Mouse (Mus musculus): Measurements from ENCODE around the gene Anks1b.

Anks1b gene

DNA sequence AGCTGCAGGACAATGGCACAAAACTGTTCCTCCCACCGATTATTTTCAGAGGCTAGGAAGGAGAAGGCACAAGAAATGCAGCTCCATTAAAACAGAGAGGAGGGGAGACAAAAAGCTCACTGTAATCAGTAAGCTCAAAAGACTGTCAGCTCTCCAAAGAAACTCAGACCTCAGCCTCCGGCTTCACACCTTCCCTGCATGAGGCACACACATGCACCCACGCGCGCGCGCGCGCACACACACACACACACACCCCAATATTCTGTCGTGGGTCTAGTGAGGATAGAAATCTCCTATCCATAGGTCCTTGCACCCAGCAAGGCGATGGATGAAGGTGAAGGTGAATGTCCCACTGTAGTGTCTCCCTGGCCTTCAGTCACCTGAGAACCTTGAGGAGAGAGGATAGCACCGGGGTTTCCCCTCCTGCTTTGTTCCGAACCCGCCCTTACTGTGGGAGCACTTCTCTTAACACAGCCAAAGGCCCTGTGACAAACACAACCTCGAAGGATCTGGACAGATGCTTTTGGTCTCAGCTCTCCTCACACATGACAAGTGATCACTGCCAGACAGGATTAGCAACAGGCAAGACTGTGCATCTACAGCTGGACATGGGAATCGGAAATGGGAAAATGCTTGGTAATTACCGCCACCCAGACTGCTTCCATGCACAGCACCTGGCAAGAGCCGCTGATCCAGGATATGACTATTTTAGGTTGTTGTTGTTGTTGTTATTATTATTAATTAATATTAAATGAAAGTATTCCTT, 1074.5 kb downstream of the Anks1b start:
- no peak for DNase-seq (ENCODE audit: low read depth, low spot score)

GRCm38 (mm10) chr10:90953103-90953709, 1079.9 kb downstream of the Anks1b start:
- no peak for DNase-seq (ENCODE audit: low read depth, low spot score)

- no peak for DNase-seq (ENCODE audit: low read depth, low spot score)
These were observed 1080.5 kb downstream of the Anks1b start for GRCm38 (mm10) chr10:90953821-90954220.

DNA sequence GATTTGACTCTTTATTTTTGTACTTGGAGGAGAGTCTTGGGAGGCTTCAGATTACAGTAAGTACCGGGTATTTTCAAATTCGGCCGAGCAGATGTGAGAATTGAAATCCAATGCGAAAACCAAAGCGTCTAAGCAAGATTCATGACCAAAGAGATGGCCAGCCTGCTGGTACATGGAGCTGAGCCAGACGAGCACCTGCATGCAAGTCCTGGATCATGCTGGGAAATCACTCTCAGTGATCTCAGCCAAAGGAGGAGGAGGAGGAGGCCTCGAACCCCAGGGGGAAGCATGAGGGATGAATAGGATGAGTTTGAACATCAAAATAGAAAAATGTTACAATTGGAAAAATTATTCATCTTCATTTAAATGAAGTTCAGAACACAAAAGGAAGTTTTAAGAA, 1087.1 kb downstream of the Anks1b start:
- DNase-seq (ENCODE audit: low read depth, low spot score): no peak

- DNase-seq (ENCODE audit: low read depth, low spot score): no peak
These were observed 1091.2 kb downstream of the Anks1b start for GRCm38 (mm10) chr10:90964511-90964910.

GRCm38 (mm10) chr10:90965671-90966315, 1092.5 kb downstream of the Anks1b start:
- DNase-seq (ENCODE audit: low read depth, low spot score): no peak

DNA sequence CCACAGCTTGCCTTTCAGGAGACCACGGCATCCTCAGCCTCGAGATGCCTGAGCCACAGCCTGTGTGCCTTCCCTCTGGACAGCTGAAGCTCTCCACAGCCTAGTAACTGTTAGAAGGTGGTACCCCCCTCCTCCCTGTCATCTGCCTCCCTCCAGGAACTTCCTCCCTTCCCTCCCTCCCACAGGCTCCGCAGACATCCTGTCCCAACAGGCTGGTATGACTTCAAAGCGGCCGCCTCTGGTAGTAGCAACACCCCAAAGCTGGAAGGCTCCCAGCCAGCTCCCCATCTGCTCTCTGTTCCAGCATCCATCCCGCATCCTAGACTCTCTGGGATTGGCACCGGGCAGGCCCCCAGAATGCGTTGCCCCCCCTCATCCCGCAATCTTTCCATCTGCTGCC, 1093.5 kb downstream of the Anks1b start:
- no peak for DNase-seq (ENCODE audit: low read depth, low spot score)

DNA sequence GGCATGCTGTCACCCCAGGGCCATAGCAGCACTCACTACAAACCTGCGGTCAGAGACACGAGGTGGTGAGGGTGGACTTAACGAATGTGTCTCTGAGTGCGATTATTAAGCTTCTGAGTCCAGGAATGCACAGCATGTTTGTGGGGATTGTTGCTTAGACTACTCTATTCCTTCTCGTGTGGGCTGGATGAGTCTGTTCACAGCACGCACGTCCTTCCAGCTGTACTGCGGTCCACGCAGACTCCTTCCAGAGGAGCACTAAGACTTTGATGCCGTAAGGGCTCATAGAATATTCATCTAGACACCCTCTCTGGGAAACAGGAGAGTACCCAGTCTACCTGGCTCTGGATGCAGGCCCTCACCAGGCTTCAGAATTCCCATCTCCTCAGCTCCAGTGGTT, 1094.9 kb downstream of the Anks1b start:
- DNase-seq (ENCODE audit: low read depth, low spot score): no peak

- DNase-seq (ENCODE audit: low read depth, low spot score): no peak
These were observed 1096.3 kb downstream of the Anks1b start for GRCm38 (mm10) chr10:90969355-90970174.

DNA sequence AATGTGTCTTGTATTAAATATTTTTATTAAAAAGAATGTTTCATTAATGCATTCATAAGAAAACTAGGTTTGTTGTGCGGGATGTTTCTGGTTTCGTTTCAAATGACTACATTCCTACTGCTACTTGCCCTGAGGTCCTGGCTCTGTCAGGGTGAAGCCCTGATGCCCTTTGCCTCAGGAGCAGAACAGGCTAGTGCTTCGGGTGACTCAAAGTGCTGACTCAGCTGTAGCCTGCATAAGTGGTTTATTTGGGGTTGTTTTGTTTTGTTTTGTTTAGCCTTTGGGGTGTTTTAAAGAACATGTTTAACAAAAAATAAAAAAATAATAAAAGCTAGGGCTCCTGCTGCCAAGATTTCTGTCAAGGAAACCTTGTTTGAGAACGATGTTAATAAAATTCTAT, 1097.3 kb downstream of the Anks1b start:
- DNase-seq (ENCODE audit: low read depth, low spot score): no peak

GRCm38 (mm10) chr10:90974084-90974483, 1100.8 kb downstream of the Anks1b start:
- no peak for DNase-seq (ENCODE audit: low read depth, low spot score)

- no peak for DNase-seq (ENCODE audit: low read depth, low spot score)
These were observed 1101.2 kb downstream of the Anks1b start for GRCm38 (mm10) chr10:90974491-90974890.

- no peak for DNase-seq (ENCODE audit: low read depth, low spot score)
These were observed 1108.5 kb downstream of the Anks1b start for GRCm38 (mm10) chr10:90981811-90982210.

DNA sequence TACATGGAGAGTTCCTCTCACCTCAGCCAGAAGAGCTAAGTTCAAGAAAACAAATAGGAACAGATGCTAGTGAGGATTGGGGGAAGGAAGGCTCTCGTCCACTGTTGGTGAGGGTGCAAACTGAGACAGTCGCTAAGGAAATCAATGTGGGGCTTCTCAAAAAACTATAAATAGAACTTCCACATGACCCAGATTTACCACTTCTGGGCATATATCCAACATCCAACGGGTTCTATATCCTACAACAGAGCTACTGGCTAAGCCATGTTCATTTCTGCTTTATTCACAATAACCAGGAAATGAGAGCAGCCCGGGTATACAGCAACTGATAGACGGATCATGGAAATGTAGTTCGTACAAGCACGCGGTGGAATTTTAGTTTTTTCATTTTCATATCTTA, 1109.7 kb downstream of the Anks1b start:
- DNase-seq (ENCODE audit: low read depth, low spot score): no peak

DNA sequence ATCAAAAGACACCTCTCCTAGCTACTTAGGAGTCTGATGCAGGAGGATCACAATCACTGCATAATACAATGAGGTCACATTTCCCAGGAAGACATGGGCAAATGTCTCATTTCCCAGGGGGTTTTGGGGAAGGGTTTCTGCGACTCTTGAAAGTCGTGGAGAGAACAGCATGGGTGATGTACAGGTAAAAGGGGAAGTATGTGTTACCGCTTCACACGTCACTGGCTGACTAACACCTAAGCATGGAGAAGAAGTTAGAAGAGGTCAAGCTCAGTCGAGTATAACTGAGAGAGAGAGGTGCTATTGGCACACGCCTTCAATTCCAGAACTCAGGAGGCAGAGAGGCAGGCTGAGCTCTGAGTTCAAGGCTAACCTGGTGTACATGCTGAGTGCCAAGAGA, 1117.0 kb downstream of the Anks1b start:
- DNase-seq (ENCODE audit: low read depth, low spot score): no peak

DNA sequence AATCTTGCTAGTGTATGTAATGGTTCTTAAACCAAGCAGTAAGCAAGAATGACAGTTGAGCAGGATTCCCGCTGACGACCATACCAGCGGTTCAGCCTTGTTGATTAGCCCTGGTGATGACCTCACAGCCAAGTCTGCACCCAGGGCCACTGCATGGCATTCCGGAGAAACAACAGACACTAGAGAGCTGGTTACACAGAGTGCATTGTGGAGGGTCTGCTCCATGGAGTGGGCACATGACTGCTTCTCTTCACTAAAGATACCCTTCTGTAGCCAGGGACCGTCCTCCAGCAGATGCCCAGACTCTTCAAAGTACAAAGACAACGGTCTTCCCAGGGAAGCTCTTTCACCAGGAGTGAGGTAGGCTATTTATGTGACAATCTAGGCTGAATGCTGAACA, 1118.9 kb downstream of the Anks1b start:
- DNase-seq (ENCODE audit: low read depth, low spot score): no peak

- no peak for DNase-seq (ENCODE audit: low read depth, low spot score)
These were observed 1120.6 kb downstream of the Anks1b start for GRCm38 (mm10) chr10:90993869-90994268.

DNA sequence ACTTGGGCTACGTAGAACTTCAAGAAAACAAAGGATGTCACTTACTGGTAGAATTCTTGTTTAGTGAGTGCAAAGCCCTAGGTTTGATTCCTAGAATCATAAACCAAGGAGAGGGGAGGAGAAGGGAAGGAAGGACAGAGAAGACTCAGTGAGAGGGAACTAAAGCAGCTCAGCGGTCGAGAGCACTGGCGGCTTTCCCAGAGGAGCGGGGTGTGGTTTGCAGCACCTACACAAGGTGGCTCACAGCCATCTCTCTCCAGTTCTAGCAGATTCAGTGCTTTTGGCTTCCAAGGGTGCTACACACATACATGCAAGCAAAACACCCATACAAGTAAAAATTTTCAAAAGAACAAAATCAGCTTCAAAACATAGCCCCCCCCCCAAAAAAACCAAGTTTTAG, 1126.6 kb downstream of the Anks1b start:
- no peak for DNase-seq (ENCODE audit: low read depth, low spot score)

DNA sequence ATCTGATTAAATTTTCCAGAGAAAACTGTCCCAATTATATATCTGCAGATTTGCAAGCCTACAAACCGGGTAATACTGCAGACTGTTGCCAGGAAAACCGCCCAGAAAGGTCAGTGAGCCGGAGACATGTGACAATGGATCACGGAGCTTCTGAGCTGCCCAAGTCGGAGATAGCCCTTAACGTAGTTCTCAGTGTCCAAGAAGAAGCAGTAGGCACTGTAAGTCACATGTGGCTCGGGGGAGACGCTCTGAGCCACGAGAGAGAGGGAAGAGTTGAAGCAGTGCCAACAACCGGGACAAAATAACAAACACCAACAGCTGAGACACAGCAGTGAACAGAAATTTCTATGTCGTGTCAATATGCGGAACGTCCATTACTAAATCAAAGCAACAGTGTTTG, 1128.1 kb downstream of the Anks1b start:
- DNase-seq (ENCODE audit: low read depth, low spot score): no peak

GRCm38 (mm10) chr10:91005858-91006538, 1132.7 kb downstream of the Anks1b start:
- DNase-seq (ENCODE audit: low read depth, low spot score): no peak
